Mouse (Mus musculus) frontal cortex, adult (tissue): ENCODE results near the gene Tmem178.
A peak's percentile ranks its signal among the peaks of the same experiment; 100 is the strongest.

Source experiments
- ATAC-seq: cut with Nextera tagmentation; 2 replicates; pipeline ENCODE4 v1.9.2; 2017; ENCODE audit warnings: mild to moderate bottlenecking, moderate library complexity, mixed read lengths; ENCODE audit not compliant: low TSS enrichment

The Tmem178 gene

DNA sequence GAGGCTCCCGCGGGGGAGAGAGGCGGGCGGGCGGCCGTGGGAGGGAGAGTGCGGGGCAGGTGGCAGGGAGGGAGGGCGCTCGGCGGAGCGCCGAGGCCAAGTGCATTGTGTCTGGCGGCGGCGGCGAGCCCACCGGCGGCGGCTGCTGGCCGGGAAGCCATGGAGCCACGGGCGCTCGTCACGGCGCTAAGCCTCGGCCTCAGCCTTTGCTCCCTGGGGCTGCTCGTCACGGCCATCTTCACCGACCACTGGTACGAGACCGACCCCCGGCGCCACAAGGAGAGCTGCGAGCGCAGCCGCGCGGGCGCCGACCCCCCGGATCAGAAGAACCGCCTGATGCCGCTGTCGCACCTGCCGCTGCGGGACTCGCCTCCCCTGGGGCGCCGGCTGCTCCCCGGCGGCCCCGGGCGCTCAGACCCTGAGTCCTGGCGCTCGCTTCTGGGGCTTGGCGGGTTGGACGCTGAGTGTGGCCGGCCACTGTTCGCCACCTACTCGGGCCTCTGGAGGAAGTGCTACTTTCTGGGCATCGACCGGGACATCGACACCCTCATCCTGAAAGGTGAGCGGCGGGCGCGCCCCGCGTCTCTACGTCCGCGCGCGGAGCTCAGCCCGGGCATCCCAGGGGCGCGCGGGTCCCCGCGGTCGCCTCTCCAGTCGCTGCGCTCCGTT, at the start of gene Tmem178:
Gene Tmem178, plus strand, starts transcription at position 103 of the 669 bp plus-strand sequence.
- ATAC-seq, result no peak

DNA sequence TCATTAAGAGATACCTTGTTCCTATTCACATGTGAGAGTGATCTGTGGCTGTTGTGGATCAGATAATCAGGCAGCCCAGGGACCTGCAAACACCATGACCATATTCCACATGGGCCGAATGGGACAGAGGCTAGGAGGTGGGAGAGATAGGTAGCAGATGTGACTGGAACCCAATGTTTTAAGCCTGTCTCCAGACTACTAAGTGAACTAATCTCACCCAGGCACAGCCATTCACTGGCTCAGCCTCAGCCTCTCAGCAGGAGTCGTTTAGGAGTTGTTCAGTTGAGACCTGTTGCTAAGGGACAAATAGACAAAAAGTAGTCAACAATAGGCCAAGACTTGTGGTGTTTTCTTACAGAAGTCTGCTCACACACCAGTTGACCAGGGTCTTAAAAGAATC, 48.0 kb upstream of the Tmem178 start:
- ATAC-seq, result no peak

DNA sequence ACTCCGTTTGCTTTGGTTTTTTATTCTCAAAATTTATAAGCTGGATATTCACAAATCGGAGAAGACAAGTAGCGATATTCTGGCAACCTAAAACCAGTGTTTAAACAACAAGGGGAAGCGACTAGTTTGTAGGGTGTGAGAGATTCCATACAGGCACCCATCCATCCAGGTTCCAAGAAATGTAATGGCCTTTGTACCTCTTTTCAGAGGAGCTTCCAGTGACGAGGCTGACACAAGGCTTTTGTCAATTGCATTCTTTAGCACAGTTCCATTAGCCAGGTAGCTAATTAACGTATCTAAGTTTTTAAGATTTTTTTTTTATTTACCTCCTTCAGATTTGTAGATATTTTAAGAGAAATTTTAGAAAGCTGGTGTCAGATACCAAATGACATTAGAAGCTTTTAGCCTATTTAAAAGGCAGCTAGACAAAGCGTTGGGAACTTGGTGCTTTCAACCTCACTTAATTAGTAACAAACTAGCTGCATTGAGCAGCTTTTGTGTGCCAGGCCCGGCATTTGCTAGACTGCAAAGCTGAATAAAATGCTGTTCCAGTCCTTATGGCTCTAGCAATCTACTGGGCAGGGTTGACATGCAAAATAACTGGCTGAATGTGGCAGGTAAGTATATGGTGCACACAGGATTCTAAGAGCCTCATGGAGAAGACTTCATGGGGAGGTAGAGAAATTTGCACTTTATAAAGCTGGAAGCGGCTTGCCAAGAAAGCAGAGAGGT, 46.6 kb upstream of the Tmem178 start:
- ATAC-seq, result no peak

DNA sequence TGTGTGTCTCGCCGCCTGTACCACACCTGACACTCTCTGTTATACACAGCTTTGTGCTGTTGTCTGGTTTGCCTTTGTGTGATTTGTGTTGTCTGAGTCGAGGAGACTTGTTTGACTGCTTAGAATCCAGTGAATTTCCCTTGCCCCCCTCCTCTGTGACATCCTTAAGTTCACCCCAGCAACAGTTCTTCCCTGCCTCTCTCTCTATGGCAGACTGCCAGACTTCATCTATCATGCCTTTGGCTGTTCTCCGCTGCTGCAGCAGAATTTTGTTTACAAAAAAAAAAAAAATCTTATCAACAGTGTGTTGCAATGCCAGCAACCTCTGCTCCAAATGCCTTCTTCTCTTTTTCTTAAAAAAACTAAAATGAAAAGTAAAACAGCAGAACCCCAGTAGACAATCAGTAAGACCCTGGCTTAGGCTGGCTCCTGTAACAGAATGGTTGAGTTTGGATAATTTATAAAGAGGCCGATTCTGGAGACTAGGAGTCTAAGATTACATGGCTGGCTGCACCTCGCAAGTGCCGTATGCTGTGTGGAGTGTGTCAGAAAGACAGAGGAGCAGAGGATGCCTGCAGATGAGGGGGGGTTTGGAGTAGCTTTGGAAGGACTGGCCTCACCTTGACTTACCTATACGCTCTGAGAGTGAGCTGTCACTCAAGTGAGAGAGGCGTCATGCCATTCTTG, 44.8 kb upstream of the Tmem178 start:
- ATAC-seq, result no peak

DNA sequence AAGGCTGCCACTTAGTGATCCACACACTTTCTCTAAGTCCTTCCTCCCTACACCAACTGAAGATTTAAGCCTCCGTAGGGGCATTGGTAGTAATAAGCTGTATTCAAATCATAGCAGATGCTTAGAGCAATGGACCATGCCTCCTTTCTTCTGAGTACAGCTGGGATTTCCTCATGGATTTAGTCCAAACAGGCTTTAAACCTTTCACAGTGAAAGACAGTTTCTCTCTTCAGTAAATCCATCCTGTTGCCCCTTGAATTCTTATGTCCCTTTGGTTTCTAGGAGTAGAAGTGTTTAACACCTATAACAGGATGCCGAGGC, 44.3 kb upstream of the Tmem178 start:
- ATAC-seq, result no peak

DNA sequence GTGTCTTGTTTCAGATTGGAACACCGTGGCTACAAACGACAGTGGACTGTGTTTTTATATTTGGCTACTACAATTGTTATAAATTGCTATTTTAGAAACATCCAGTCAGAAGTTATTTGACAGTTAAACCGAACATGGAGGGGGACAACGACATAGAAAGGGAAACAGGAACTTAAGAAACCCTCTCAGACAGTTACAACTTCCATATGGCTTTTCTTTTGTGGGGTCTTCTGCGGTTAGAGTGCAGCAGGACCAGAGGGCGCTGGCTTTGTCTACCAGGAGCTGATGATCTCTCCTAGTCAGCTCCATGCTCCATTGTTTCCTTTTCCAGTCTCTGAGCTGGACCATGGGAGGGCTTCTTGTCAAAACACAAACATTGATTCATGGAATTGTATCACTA, 42.5 kb upstream of the Tmem178 start:
- no peak for ATAC-seq

DNA sequence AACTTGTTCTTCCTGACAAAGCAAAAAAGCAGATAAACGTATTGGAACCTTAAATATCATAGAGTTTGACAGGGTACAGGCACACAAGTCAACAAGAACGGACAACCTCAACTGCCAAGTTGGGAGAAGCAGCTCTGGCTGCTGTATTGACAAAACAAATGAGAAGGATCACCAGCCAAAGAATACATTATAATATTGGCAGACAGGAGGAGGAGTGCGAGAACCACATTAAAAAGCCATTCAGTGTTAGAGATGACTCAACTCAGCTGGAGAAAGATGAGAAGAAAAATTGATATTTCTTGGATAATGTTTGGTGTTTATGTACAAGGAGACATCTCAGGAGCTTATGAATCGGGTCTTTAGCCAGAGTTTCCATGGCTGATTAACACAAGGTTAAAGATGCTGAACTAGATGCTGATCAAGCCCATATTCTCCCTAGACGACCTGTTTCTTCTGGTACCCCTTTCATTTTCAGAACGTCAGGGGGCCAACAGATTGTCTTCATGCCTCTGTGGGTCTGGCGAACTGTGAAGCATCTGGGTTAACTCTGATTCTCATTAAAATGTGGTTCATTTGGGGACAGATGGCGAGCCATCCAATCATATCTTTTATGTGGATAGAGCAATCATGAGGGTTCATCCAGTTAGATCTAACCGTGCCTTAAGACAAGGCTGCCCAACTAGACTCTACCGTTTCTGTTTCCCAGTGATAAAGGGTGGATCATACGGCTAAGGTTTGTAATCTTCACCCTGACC, 41.1 kb upstream of the Tmem178 start:
- ATAC-seq, result no peak

DNA sequence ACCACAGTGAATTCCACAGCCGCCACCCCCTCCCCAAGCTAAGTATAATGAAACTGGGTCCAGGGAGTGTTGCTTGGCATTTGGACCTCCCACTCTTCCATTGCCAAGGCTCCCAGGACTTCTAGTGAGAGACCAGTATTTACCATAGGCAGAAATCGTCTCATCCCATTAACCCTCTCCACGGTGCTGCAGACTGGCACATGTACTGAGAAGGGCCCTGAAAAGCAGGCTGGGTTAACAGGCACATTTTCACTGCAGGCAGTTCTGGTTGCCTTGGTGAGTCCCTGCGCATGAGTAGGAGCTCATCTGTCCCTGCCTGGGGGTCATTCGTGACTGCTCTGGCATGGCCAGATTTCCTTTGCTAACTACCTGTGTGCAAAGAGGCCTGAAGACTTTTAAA, 40.4 kb upstream of the Tmem178 start:
- no peak for ATAC-seq

DNA sequence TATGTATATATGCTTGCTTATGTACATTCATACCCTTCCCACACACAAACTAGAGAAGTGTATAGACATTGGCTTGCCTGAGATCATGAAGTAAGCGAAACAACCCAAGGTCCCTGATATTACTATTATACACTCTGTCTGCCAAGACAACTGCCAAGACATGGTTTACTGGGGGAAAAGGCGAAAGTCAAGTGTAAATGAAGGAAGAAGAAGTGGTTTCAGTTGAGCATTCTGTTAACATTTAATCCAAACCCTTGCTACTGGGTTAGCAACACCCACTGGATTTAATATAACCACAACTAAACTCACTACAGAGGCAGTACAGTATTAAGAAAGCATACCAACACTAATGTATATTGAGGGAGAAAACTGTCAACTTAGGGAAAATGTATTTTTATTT, 28.8 kb upstream of the Tmem178 start:
- no peak for ATAC-seq

DNA sequence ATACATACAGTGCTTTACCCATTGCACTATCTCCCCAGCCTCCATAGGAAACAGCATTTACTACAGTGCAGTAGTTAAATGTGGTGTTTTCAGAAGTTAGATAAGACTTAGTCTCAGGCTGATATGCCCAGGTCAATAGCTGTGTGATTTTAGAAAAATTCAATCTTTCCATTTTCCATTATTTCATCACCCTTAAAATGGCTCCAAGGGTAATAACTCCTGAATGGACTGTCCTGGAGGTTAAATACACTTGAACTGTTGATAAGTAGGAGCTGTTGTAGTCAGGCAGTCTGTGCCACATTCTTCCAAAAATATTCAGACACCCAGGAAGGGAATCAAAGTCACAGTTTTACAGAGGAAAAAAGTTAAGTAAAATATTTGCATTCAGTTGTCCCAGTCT, 25.2 kb upstream of the Tmem178 start:
- no peak for ATAC-seq

DNA sequence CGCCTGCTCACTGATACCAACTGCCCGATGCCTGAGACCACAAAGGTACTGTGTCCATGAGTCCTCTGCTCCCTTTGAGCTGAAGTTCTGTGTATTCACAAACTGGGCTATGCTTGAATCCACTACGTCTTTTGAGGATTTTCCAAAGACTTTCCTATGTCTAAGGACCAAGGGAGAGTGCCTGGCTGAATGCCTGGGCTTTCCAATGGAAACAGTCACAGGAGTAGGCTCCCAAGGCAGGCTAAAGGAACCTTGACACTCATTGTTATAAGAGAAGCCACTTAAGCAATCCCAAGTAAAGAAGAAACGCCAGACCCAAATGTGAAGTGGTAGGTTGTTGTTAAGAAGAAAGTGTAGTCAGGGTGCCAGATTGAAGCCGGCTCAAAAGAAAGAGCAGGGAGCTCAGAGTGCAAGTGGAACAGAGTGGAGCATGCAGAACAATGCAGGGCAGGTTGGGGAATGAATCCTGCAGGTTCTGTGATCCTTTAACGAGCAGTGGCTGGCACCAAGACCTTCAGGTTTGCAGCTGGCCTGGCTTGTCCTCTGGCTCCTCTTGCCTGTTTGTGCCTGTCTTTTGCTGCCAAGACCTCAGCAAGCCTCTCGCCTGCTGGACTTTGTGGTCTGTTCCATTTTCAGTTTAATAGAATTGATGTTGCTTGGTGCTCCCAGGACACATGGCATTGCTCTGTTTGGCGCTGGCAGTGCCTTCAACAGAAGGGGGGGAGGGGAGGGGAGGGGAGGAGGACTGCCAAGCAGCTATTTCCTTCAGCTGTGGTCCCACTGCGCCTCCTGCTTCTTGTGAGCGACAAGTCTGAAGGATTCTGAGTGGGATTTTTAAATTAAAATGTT, 22.9 kb upstream of the Tmem178 start:
- ATAC-seq, result peak; percentile 69

DNA sequence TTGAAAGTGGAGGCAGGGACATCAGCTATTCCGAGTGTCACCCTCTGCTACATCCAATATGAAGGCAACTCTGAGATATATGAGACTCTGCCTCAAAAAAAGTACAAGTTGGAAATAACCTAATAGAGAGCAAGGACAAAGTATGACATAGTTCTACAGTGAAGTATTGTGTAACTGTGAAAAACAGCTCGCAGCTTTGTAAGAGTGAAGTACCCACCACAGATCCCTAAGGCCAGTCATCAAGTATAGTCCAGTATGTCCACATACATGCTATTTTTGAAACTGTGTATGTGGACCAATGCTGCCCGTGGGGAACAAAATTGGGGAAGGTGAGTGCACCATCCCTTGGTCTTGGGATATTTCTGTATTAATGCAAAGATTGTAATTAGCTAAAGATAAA, 18.9 kb upstream of the Tmem178 start:
- no peak for ATAC-seq

DNA sequence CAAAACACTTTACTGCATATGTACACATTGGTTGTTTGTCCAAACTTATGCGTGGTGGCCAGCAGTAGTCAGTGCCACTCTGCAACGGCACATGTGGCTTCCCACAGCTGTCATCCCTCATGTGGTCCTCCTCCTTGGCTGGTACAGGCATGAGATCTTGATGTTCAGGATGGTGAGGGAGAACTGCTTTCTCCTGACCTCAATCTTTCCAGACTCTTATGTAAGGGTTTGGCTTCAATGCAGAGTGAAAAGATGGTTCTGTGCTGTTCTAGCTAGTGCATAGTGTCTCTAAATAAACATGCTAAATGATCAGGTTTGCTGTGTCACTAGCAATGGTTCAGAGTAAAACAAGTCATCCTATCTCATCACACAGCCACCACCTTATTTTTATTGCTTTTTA, 17.3 kb upstream of the Tmem178 start:
- peak; percentile 94 for ATAC-seq

DNA sequence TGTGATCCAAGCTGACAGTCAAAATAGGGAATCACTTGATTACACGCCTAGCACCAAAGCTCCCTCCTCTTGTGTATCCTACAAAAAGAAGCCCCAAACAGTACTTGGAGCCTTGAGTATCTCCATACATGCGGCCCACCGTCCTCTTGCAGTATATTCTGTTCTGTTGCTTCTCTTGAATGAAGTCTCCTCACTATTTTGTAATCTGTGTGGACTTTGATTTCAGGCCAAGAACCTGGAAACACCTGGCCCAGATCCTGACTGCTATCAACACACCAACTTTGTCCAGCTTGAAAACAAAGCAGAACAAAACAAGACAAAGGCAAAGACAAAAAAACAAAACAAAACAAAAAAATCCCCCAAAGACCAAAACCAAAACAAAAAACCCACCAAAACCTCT, 11.7 kb upstream of the Tmem178 start:
- no peak for ATAC-seq

DNA sequence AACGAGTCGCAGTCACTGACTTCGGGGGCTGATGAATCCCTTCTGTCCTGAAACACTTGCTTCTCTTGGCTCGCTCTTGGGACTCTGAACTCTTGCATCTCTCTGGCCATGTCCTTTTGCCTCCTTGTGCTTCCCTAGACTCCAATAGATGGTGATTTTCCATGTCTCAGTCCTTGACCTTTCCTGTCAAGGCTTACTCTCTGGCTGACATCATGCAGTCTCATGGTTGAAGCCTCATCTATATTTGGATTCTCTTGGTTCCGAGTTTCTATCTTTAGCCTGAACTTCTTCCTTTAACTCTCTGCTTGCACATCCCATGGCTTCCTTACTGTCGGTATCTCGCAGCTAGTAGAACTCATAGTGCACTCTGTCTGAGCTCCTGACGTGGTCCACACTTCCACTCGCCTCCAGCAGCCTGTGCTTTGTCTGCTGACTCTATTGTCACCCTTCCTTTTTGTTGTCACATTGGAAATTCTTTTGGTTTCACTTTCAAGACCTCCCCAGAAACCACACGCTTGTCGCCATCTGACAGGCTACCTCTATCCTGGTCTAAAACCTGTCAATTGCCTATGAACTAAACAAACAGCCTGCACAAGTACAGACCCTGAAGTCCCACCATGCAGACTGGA, 10.9 kb upstream of the Tmem178 start:
- ATAC-seq, result peak; percentile 50; the same call in 1 of the 2 replicates

DNA sequence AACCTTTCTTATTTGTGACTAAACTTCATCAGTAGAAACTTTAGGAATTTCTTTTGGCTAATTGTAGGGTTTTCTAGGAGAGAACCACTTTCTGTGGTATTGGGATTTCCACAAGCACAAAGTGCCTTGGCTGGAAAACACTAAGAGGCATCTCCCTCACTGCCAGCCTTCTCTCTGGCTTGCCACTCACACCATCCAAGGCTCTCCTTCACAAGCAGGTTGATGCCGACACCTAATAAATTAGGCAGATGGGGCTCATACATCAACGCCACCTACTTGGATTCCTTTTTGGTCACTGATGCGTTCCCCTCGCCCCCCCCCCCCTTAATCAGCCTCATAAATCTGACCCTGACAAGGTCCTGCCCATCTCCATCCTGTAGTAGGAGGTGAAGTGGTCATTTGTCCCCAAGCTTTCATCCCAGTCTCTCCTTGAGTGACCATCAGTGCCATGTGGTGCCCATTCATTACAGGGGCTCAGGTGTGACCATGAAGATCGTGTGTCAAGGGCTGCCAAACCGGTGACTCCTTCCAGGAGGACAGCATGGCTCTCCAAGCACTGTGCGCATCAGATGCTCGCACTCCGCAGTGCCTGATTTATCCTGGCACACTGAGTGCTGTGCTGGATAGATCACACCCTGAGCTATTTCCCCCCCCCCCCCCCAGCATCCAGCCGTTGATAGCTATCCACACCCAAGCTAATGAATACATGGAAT, 8.5 kb upstream of the Tmem178 start:
- no peak for ATAC-seq

DNA sequence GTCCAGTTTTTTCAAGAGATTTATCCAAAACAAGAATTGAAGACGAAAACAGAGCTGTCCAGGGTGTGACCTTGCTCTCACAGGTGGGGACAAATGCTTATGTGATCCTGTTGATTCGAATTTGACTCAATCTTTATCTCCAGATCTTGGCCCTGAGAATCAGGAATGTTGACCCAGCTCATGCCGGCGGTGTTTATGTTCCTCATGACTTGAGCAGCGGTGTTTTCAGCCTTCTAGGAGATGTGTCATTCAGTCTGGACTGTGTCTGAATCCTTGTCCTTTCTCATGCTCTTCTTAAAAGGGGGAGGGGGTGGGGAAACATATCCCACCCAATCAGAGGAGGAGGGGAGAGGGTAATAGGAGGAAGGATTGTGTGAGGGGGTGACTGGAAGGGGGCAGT, 7.9 kb upstream of the Tmem178 start:
- no peak for ATAC-seq

DNA sequence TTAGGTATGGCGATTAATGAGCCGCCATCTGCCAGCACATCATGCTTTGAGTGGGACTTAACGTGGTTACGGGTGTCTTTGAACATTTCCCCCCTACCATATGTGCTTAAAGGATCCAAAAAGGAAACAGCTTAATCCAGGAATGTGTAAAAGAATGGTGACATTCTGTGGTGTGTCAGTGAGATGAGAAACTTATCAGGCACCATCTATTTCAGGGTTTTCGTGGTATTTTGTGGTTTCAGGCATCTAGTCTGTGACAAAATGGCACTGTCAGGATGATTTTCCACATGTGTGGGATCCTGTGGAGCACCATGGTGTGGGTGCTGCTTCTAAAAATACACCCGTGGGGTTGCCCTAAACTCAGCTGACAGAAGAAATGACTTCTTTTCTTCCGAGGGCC, 4.6 kb upstream of the Tmem178 start:
- ATAC-seq, result peak; percentile 38

DNA sequence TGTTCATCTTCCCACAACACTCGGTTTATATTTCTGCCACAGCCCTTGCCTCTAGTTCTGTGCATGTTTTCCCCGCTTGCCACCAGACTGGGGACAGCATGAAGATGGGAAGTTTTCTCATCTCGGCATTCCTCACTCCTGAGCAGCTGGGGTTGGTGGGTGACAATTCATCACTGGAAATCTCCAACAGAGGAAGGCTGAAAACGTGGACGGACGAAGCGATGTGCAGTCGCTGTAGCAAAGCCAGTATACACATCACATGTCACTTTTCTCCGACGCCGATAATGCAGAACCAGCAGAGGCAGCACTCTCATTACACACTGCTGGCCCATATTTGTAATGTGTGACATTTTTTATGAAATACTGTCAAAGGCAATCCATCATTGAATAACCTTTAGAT, 2.6 kb upstream of the Tmem178 start:
- no peak for ATAC-seq

DNA sequence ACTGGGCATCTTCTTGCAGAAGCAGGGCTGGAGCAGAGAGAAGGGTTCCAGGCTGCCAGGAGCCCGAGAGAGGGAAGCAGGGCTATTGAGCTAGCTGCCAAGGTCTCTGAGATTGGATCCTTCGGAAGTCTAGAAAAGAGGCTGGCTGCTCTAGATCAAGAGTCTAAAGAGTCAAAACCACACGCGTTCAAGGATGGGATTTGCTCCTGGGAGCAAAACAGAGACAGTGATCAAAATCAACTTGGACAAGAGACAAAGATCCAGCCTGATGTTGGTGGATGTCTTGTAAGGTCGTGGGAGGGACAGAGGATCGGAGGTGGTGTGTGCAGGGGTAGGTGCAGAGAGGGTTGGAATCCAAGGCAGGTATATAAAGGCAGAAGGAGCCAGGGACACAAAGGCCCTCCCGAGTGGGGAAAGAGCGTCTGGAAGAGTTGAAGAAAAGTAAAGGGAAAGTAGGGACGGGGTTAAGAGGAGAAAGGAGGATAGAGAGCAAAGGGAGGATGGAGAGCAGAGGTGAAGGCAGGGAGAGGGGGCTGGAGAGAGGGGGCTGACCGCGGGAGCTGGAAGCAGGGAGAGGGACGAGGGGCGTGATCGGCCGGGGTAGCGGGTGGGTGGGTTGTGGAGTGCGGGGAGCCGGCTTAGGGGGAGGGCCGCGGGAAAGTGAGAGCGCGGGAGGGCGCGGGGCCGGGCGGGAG, 450 bp upstream of the Tmem178 start:
- ATAC-seq, result peak; percentile 7; the same call in 1 of the 2 replicates
